Mouse (Mus musculus) myocyte (in vitro differentiated cells): ENCODE data around the gene Meiob.

Experiments
- MAX ChIP-seq: IDR thresholded peaks from one replicate; pipeline ENCODE4 v1.6.1; 2011; ENCODE audit warnings: low read depth, mild to moderate bottlenecking, control low read depth
- POLR2A ChIP-seq: IDR thresholded peaks from one replicate; pipeline ENCODE4 v1.6.1; 2011; ENCODE audit warnings: low read depth, mild to moderate bottlenecking, control low read depth, moderate library complexity; ENCODE audit not compliant: insufficient read length
- POLR2AphosphoS2 ChIP-seq: IDR thresholded peaks from one replicate; pipeline ENCODE4 v1.6.1; 2011; ENCODE audit warnings: low read depth, control low read depth; ENCODE audit not compliant: insufficient read length
- TCF12 ChIP-seq: IDR thresholded peaks from one replicate; pipeline ENCODE4 v1.6.1; 2011; ENCODE audit warnings: mild to moderate bottlenecking, control low read depth; ENCODE audit not compliant: poor library complexity, insufficient read depth, severe bottlenecking
- TCF3 ChIP-seq: IDR thresholded peaks from one replicate; pipeline ENCODE4 v1.6.1; 2011; ENCODE audit warnings: low read depth, control low read depth; ENCODE audit not compliant: insufficient read length
- USF1 ChIP-seq: IDR thresholded peaks from one replicate; pipeline ENCODE4 v1.6.1; 2011; ENCODE audit warnings: low read depth, mild to moderate bottlenecking, control low read depth, moderate library complexity

GRCm38 (mm10) chr17:24856589-24856988 is 52.5 kb downstream of the Meiob start:
- TF ChIP-seq TCF3, result no peak
- no peak for TF ChIP-seq POLR2A
- no peak for TF ChIP-seq POLR2AphosphoS2
- no peak for TF ChIP-seq MAX
- TF ChIP-seq TCF12, result no peak
- TF ChIP-seq USF1, result no peak
